Mouse (Mus musculus): Measurements from ENCODE around the gene Tmem9.

DNA sequence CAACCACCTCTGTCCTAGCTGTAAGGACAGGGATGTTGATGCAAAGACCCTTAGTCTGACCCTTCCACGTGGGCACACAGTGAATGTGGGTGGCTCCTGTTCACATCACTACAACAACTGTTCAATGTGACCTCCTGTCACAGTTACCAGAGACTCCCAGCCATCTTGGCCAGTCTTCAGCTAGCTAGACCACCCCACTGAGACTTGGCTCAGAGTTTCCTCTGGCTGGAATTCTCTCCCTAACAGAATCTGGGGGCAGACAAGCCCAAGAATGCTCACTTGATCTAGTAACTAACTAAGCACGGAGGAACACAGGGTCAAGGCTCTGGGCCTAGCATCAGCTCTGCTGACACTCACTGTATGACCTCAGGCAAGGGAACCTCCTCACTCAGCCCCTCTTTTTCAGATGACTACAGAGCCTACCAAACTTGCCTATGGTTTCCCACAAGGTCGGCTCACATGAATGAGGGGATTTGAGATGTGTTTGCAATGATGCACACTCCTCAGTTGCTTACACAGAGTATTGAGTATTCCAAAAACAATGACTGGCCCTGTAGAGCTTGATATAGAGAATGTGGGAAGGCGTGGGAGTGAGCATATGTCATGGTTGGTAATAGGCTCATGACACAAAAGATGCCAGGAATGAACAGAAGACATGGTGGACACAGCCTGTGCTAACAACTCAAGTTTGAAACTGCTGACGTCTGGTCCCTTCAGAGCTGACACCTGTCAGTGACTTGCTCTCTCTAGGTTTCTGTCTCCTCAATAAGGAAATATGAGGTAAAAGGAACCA, 31.0 kb downstream of the Tmem9 start:
- TF ChIP-seq CEBPB (IDR thresholded peaks at IDR 0.05; ENCODE audit: low read depth) (no peak), CTCF (IDR thresholded peaks at IDR 0.05; ENCODE audit: control insufficient read depth, insufficient read depth, insufficient read length) (no peak), USF1 (IDR thresholded peaks at IDR 0.05; ENCODE audit: low read depth) (no peak), MAX (IDR thresholded peaks at IDR 0.05) (no peak), MYOD1 (IDR thresholded peaks at IDR 0.05; ENCODE audit: control insufficient read depth, insufficient read length, low read depth) (no peak), FOSL1 (IDR thresholded peaks at IDR 0.05; ENCODE audit: insufficient read depth, low read length, poor library complexity, severe bottlenecking) (no peak), MYOG (IDR thresholded peaks at IDR 0.05; ENCODE audit: control insufficient read depth, extremely low read depth, insufficient read length) (no peak)
